8 mouse cellular contexts compared by ENCODE assay signal in the genomic region with DNA sequence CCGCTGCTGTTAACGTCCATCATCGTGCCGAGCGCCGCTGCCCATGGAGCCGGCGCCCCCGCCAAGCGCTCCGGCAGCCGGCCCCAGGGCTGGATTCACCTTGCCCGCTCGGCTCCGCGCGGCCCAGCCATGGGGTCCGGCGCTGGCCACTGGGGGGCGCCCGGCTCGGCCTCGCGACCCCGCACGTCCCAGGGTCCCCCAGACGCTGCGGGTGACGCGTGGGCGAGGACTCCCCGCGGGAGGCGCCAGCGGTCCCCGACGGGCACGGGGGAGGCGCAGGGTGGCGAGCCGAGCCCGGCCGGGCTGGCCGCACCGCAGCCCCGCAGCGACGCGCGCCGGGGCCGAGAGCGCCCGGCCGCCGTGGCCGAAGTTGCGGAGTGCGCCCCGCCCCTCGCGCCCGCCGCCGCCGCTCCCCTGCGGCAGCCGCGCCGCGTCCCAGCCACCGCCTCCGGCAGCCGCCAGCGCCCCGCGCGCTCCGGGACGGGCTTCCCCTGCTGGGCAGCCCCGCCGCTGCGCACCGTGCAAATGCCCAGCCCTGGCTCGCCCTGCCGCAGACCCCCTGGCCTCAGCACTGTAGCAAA. TPM values are rescaled to one million over a fixed set of nuclear protein-coding genes. Genes with fewer than 3 reads are reported as not detected.
DNase-seq lines count a peak whose midpoint lies in the region; ATAC-seq lines count a peak whose summit lies in the region.

A gene (minus strand): TSS at position 277 of the 581 bp plus-strand sequence.

- no peaks in the 10 kb centered on the region for H3K4me1 ChIP-seq in embryonic facial prominence, embryonic 14.5 days (ENCODE audit: control insufficient read depth, insufficient read depth, low read length)
- H3K4me1 ChIP-seq in megakaryocyte, embryonic 14.5 days: peaks cover 13% of the 10 kb centered on the region

- H3K4me2 ChIP-seq in embryonic facial prominence, embryonic 14.5 days (ENCODE audit: low read depth, low read length): peak within 1 kb of the TSS; percentile 85

- peak; percentile 89 for ATAC-seq in embryonic facial prominence, embryonic 14.5 days (ENCODE audit: low read depth)

- no peaks in the 10 kb centered on the region for H3K36me3 ChIP-seq in embryonic facial prominence, embryonic 14.5 days (ENCODE audit: control insufficient read depth, insufficient read depth, low read length)
- no peaks in the 10 kb centered on the region for H3K36me3 ChIP-seq in megakaryocyte, embryonic 14.5 days (replicated peaks; ENCODE audit: low read length)

- no peaks in the 10 kb centered on the region for H3K9me3 ChIP-seq in embryonic facial prominence, embryonic 14.5 days (ENCODE audit: control insufficient read depth, low read length)
- H3K9me3 ChIP-seq in megakaryocyte, embryonic 14.5 days: peaks cover 17% of the 10 kb centered on the region

- WGBS in embryonic facial prominence, embryonic 14.5 days: under 1% methylated on average over 27 of the region's 86 CpGs

- H3K27me3 ChIP-seq in embryonic facial prominence, embryonic 14.5 days (replicated peaks; ENCODE audit: control insufficient read depth, insufficient read depth, low read length): peaks cover 50% of the 10 kb centered on the region
- H3K27me3 ChIP-seq in megakaryocyte, embryonic 14.5 days (replicated peaks): peaks cover 44% of the 10 kb centered on the region

- peak; percentile 3 to 4 for DNase-seq in thymus, adult 18-20 months
- no peak for DNase-seq in thymus, postnatal 0 days (ENCODE audit: low spot score)
- peak; percentile 5 for DNase-seq in embryonic facial prominence, embryonic 14.5 days (ENCODE audit: low spot score)
- DNase-seq in heart, postnatal 10 days: peak; percentile 13 to 19
- DNase-seq in layer of hippocampus, postnatal 36 days: peak; percentile 28 to 32
- peak; percentile 45 for DNase-seq in right cerebral cortex, postnatal 25 days
- no peak for DNase-seq in spleen, adult 12 weeks (ENCODE audit: low spot score)

- intact Hi-C loops in heart, postnatal 10 days (cut with DNase I): no loop called here

- H3K9ac ChIP-seq in embryonic facial prominence, embryonic 14.5 days (ENCODE audit: low read depth, low read length): peak within 1 kb of the TSS; percentile 58

- H3K27ac ChIP-seq in embryonic facial prominence, embryonic 14.5 days (replicated peaks; ENCODE audit: low read depth, low read length): no peak within 1 kb of the TSS

- peak within 1 kb of the TSS; percentile 56 for H3K4me3 ChIP-seq in embryonic facial prominence, embryonic 14.5 days (ENCODE audit: low read depth, low read length)
- H3K4me3 ChIP-seq in megakaryocyte, embryonic 14.5 days (replicated peaks): peak within 1 kb of the TSS; percentile 91

RNA-seq across cellular contexts. Expression of the gene that starts here (rescaled TPM):
- 3.0 and 3.2 TPM in 2 replicates for polyA plus RNA-seq in thymus, postnatal 0 days (2015; fragmentation: Nextera tagmentation; extraction: Ambion mirVana)
- polyA plus RNA-seq in embryonic facial prominence, embryonic 14.5 days (2014; fragmentation: Nextera tagmentation; extraction: Ambion mirVana): 0.78 and 1.00 TPM in 2 replicates
- total RNA-seq in heart, postnatal 10 days (2021): under 1 TPM; 0.50 to 0.52 TPM
- 1 to 10 TPM; 8.3 to 8.5 TPM for total RNA-seq in layer of hippocampus, postnatal 36 days (2021)
- 0.09 and 2.5 TPM in 2 replicates for polyA plus RNA-seq in megakaryocyte, embryonic 14.5 days (2012; ENCODE audit: insufficient read depth, low replicate concordance)

Comparison
In these comparisons a context has a peak if more than half of its experiments do, and no peak if none do; other contexts are left out.
1. RNA of the gene that starts here (total RNA-seq): 8.3 to 8.5 TPM in layer of hippocampus, postnatal 36 days; 0.50 to 0.52 TPM in heart, postnatal 10 days; every median in the first group is over 4 times any median in the second.
2. DNase-seq: peak in thymus, adult 18-20 months (2 of 2), layer of hippocampus, postnatal 36 days (2 of 2) and right cerebral cortex, postnatal 25 days (single experiment); none in thymus, postnatal 0 days (single experiment) and spleen, adult 12 weeks (single experiment).
3. Peak in DNase-seq, ATAC-seq, H3K4me3 ChIP-seq, H3K9ac ChIP-seq and H3K4me2 ChIP-seq in embryonic facial prominence, embryonic 14.5 days; RNA of the gene not detected or under 1 TPM.
4. Peak in DNase-seq in heart, postnatal 10 days; RNA of the gene not detected or under 1 TPM.